ENCODE assay signal across 13 mouse cellular contexts in the genomic region with DNA sequence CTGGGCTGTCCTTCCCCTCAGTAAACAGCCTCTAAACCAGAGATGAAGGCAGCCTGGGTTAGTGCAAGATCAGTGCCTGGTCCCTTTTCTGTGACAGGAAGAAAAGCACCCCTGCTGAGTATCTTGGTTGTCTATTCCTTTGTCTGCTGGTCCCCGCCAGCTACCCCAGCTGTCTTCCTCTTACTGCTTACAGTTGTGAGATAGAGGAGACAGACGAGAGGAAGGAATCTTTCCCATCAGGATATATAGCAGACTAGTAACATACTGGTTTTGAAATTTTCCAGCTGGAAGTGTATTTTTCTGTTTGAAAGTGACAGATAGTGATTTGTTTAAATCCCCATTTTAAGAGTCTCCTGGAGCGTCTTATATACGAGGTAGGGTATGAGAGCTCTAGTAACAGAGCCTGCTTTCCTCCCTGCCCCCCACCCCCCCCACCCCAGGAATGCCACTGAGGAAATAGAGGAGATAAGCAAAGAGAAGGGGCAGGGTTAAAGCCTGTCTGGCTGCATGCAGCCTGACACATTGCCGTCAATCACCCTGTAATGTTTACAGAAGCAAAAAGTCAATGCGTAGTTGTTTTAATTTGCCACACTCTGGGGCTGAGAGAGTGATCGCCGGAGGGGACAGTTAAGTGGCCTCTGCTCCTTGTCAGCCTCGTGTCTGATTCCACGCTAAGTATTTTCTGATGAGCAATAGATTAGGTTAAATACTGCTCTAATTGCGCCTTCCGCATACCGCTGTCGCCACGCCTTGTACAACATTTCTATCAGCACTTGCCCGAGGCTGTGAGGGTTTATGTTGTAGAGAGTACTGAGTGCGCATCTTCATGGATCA. TPM values are rescaled to one million over a fixed set of nuclear protein-coding genes. Genes with fewer than 3 reads are reported as not detected.
A peak's percentile ranks its signal among the peaks of the same experiment; 100 is the strongest.
DNase-seq lines count a peak whose midpoint lies in the region; ATAC-seq and TF ChIP-seq lines count a peak whose summit lies in the region.
"Had no signal": no experiment of that assay in that cellular context is flagged by ENCODE, and none has a peak within 500 bp of the region (broad histone marks: within the 10 kb centered on the region; RNA-seq: fewer than 3 reads in every experiment).

No protein-coding gene starts in this region.

- ATAC-seq in hindbrain, postnatal 0 days = no peak
- ATAC-seq in hindbrain, embryonic 15.5 days (ENCODE audit: low FRiP score, low read depth) = no peak
- no peak for ATAC-seq in activated CD4-positive, CD25-positive, alpha-beta regulatory T cell, adult 4 months

- no peak overlapping the region for H3K4me2 ChIP-seq in hindbrain, postnatal 0 days (ENCODE audit: low read depth, low read length)
- peak overlapping the region; percentile 29 for H3K4me2 ChIP-seq in hindbrain, embryonic 15.5 days

- peaks cover 21% of the 10 kb centered on the region for H3K4me1 ChIP-seq in hindbrain, embryonic 10.5 days (replicated peaks)
- no peaks in the 10 kb centered on the region for H3K4me1 ChIP-seq in hindbrain, postnatal 0 days (ENCODE audit: insufficient read depth, low read length)
- H3K4me1 ChIP-seq in hindbrain, embryonic 15.5 days (replicated peaks) = 0 out of 2 replicates have a peak, but pooled peaks cover 4% of the 10 kb centered on the region
- no peaks in the 10 kb centered on the region for H3K4me1 ChIP-seq in cerebellum, adult 2 months (ENCODE audit: control insufficient read depth, insufficient read depth, low read length)

- DNase-seq in hindbrain, embryonic 10.5 days (ENCODE audit: low spot score) = peak; percentile 33
- no peak for DNase-seq in hindbrain, postnatal 0 days (ENCODE audit: low spot score)
- peak; percentile 17 for DNase-seq in embryo, embryonic 11.5 days (ENCODE audit: low read depth, low spot score)
- DNase-seq in neural tube, embryonic 10.5 days (ENCODE audit: extremely low spot score, low spot score) = peak; percentile 35
- DNase-seq in cerebellum, adult 2 months = no peak
- no peak for DNase-seq in c-Kit-positive CD71-positive TER-119-positive erythroid progenitor cells, embryonic 14.5 days (ENCODE audit: low spot score)
- DNase-seq: layer of hippocampus, adult 9-11 months; thymus, postnatal 25 days had no signal

- no peaks in the 10 kb centered on the region for H3K36me3 ChIP-seq in hindbrain, embryonic 10.5 days
- H3K36me3 ChIP-seq in hindbrain, postnatal 0 days (ENCODE audit: insufficient read depth, low read length) = no peaks in the 10 kb centered on the region
- no peaks in the 10 kb centered on the region for H3K36me3 ChIP-seq in hindbrain, embryonic 15.5 days

- TF ChIP-seq CTCF in hindbrain, postnatal 0 days (IDR thresholded peaks at IDR 0.05; ENCODE audit: low read depth) = no peak
- TF ChIP-seq CTCF in cerebellum, adult 2 months (IDR thresholded peaks at IDR 0.05; ENCODE audit: borderline replicate concordance, insufficient read depth, low read depth, low read length) = no peak

- no peak for TF ChIP-seq POLR2A in cerebellum, adult 2 months (IDR thresholded peaks at IDR 0.05; ENCODE audit: borderline replicate concordance, insufficient read depth, low read length)

- H3K27me3 ChIP-seq in hindbrain, embryonic 10.5 days (ENCODE audit: insufficient read depth, poor library complexity, severe bottlenecking) = peaks cover 64% of the 10 kb centered on the region
- H3K27me3 ChIP-seq in hindbrain, postnatal 0 days (ENCODE audit: insufficient read depth, low read length) = peaks cover 9% of the 10 kb centered on the region; the same call in 1 of the 2 replicates
- peaks cover 39% of the 10 kb centered on the region for H3K27me3 ChIP-seq in hindbrain, embryonic 15.5 days
- no peaks in the 10 kb centered on the region; the same call in 1 of the 2 replicates for H3K27me3 ChIP-seq in cerebellum, adult 2 months (ENCODE audit: control insufficient read depth, insufficient read depth, low read length)

- H3K27ac ChIP-seq in hindbrain, embryonic 10.5 days = 0 out of 2 replicates have a peak overlapping the region, but pooled peaks have one; percentile 29
- H3K27ac ChIP-seq in hindbrain, postnatal 0 days = no peak overlapping the region
- no peak overlapping the region for H3K27ac ChIP-seq in hindbrain, embryonic 15.5 days (replicated peaks)
- no peak overlapping the region for H3K27ac ChIP-seq in cerebellum, adult 2 months (ENCODE audit: insufficient read depth, low read length)

- H3K9me3 ChIP-seq in hindbrain, embryonic 10.5 days = no peaks in the 10 kb centered on the region
- H3K9me3 ChIP-seq in hindbrain, postnatal 0 days (ENCODE audit: low read length) = no peaks in the 10 kb centered on the region
- no peaks in the 10 kb centered on the region for H3K9me3 ChIP-seq in hindbrain, embryonic 15.5 days

- H3K9ac ChIP-seq in hindbrain, postnatal 0 days (replicated peaks; ENCODE audit: low read length) = no peak overlapping the region
- no peak overlapping the region for H3K9ac ChIP-seq in hindbrain, embryonic 15.5 days

- H3K4me3 ChIP-seq in hindbrain, embryonic 10.5 days = peak overlapping the region; percentile 34
- H3K4me3 ChIP-seq in hindbrain, postnatal 0 days (ENCODE audit: low read length) = no peak overlapping the region
- H3K4me3 ChIP-seq in hindbrain, embryonic 15.5 days = no peak overlapping the region
- H3K4me3 ChIP-seq in cerebellum, adult 2 months (replicated peaks; ENCODE audit: insufficient read depth, low read depth, low read length) = no peak overlapping the region

- whole genome bisulfite sequencing in hindbrain, embryonic 10.5 days = 12% methylated on average over 17 of the region's 17 CpGs
- 15% methylated on average over 17 of the region's 17 CpGs for WGBS in hindbrain, postnatal 0 days
- WGBS in hindbrain, embryonic 15.5 days = 15% methylated on average over 17 of the region's 17 CpGs
- WGBS in cerebellum, adult 2 months = 21% methylated on average over 17 of the region's 17 CpGs

RNA-seq across cellular contexts. Expression of a gene that starts 34.9 kb away (rescaled TPM):
- polyA plus RNA-seq in hindbrain, embryonic 10.5 days (2016; fragmentation: Nextera tagmentation; extraction: Ambion mirVana) = 0.26 and 1.3 TPM in 2 replicates
- total RNA-seq in hindbrain, postnatal 0 days (2014; rRNA removed) = 0.31 and 1.8 TPM in 2 replicates
- polyA plus RNA-seq in hindbrain, postnatal 0 days (2015; fragmentation: Nextera tagmentation; extraction: Ambion mirVana) = 0.21 and 0.26 TPM in 2 replicates
- 0.38 and 0.49 TPM in 2 replicates for polyA plus RNA-seq in hindbrain, embryonic 15.5 days (2015; fragmentation: Nextera tagmentation; extraction: Ambion mirVana)
- 0.19 and 0.33 TPM in 2 replicates for polyA plus RNA-seq in cerebellum, adult 2 months (2012; rRNA removed)
- not detected for polyA plus RNA-seq in activated CD4-positive, CD25-positive, alpha-beta regulatory T cell, adult 4 months (2017; shearing (Covaris generic))
- total RNA-seq: adrenal gland, postnatal 36 days; granulocyte monocyte progenitor cell, adult 5-6 weeks; megakaryocyte progenitor cell, adult 5-6 weeks had no signal

Comparison
In these comparisons a context has a peak if more than half of its experiments do, and no peak if none do; other contexts are left out.
1. DNase-seq: peak in hindbrain, embryonic 10.5 days (single experiment), embryo, embryonic 11.5 days (single experiment) and neural tube, embryonic 10.5 days (single experiment); none in hindbrain, postnatal 0 days (single experiment), cerebellum, adult 2 months (0 of 2) and c-Kit-positive CD71-positive TER-119-positive erythroid progenitor cells, embryonic 14.5 days (single experiment).